Mouse (Mus musculus): Measurements from ENCODE around the gene Slc46a1. TPM values are rescaled to one million over a fixed set of nuclear protein-coding genes. Genes with fewer than 3 reads are reported as not detected.

Slc46a1 gene
- polyA plus RNA-seq (2017; shearing (Covaris generic)), result 1 to 10 TPM; 2.6 to 3.1 TPM

DNA sequence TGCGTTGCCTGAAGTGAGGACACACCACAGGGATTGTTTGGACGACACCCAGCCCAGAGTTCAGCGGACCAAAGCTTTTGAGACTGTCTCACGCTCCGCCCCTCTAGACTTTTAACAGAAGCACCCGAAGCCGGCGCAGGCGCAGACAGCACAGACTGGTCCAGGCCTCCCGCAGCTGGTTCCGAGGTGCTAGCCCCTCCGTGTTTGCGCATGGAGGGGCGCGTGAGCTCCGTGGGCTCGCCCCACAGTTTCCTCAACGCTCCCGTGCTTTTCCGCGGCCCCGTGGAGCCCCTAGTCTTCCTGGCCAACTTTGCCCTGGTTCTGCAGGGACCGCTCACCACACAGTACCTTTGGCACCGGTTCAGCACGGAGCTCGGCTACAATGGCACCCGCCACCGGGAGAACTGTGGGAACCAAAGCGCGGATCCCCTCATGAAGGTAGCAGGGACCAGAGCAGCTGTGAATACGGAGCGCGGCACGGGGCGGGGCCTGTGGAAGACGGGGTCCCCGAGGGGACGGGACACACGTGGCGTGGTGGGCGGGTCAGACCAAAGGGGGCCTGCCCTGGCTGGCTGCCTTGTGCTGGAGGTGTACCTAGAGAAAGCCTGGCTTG is at the start of gene Slc46a1:
Gene Slc46a1, plus strand, starts transcription at position 130 of the 613 bp plus-strand sequence.

DNA sequence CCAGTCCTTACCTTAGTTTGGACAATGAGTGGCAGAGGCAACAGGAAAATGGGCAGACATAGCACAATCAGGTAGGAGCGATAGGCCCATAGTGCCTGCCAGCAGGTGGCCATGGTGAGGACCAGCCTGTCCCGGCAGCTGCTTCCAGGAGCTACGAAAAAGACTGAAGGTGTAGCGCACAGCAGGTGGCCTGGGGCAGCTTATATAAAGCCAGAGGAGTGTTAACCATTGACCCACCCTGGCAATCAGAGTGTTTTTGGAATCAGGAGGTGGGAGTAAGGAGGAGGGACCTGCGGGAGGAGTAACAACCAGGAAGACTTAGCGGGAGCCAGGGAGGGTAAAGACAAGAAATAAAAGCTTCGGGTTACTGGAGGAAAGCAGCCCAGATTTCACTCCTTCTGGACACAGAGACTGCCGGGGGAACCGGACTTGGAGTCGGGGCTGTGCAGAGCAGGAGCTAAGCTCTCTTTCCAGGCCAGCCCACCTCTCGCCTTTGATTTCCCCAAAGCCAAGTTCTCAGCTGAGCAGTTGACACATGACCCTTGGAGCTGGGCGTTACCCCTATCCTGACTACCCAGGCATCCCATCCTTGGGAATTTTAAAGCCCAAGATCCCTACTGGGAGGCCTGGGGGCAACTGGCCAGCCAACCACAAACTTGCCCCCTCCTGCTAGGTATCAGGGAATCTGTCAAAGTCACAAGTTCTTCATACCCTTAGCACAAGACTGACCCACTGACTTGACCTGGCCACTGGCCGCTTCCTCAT is 43.3 kb upstream of the Slc46a1 start, which contains the start of gene Slc13a2:
Gene Slc13a2, minus strand, starts transcription at position 163 of the 765 bp plus-strand sequence.

GRCm38 (mm10) chr11:78497544-78498522 is 32.3 kb downstream of the Slc46a1 start, which contains the start of gene Sarm1:
Gene Sarm1, minus strand, starts transcription at chr11:78497754.

DNA sequence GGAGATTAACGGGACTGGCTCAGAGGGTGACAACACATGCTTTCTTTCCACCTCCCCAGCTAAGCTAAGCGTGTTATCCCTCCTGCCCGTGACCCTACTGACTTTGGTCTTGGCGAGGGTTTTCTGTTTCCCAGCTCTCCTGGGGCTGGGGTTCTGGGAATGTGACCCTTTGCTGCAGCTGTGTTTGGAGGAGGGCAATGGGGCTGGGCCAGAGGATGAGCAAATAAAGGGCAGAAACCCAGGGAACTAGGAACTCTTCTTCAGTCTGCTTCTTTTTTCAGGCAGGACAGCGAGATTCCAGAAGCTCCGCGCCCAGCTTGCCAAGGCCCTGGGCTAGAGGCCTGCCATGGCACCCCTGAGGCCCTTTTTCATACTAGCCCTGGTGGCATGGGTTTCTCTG is 33.5 kb downstream of the Slc46a1 start, which contains the start of gene Vtn:
Gene Vtn, plus strand, starts transcription at position 88 of the 400 bp plus-strand sequence.

GRCm38 (mm10) chr11:78502909-78503650 is 37.6 kb downstream of the Slc46a1 start, which contains the start of gene Sebox:
Gene Sebox, plus strand, starts transcription at chr11:78503447.

DNA sequence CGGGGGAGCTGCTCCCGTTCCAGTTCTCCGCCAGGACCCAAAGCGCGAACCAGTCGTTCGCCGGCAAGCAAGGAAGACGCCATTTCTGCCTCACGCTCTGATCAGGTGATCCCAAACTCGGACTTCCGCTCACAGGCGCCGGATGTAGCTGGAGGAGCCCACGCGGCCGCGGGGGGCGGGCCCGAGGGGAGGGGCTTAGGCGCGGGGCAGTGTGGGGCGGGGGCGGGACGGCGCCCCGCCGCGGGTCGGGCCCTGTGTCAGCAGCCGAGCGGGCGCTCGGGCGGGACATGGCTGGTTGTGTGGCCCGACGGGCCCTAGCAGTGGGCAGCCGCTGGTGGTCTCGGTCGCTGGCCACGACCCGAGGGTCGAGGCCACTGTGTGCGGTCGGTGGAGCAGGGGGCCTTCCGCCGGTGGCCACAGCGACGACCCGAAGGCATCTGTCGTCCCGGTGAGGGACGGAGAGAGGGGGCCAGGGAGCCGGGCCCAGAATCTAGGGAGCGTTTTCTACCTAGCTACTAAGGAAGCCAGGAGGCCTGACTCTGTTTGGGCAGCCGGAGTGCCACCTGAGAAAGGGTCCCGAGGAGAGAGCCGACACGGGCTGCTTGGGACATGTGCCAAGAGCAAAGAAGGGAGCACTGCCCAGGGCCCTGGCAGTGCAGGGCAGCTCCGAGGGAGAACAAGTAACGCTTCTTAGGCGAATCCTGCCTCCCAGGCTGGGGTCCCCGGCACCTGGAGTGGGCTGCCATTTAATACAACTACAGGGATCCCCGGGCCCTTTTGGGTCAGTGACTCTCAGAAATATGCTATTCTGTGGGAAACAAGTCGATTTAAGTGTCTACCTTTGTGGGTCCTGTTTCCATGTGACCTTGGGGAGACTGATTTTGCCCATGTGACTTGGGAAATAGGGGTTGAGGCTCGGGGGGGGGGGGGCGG is 46.8 kb downstream of the Slc46a1 start, which contains the start of the genes Tmem199 and Poldip2:
Gene Tmem199, minus strand, starts transcription at position 148 of the 933 bp plus-strand sequence.
Gene Poldip2, plus strand, starts transcription at position 169 of the 933 bp plus-strand sequence.

Other genes with a start within 250 kb of the Slc46a1 start
- gene Sdf2, start 220.0 kb upstream of the Slc46a1 start, polyA plus RNA-seq (2017; shearing (Covaris generic)), result 100 to 1,000 TPM in 1 of 2 experiments, 10 to 100 TPM in 1; 85.9 to 108 TPM
- 10 to 100 TPM; 35.7 to 38.9 TPM for gene Supt6, start 219.7 kb upstream of the Slc46a1 start, polyA plus RNA-seq (2017; shearing (Covaris generic))
- gene 2610507B11Rik, start 203.9 kb upstream of the Slc46a1 start, polyA plus RNA-seq (2017; shearing (Covaris generic)), result 10 to 100 TPM; 70.9 to 82.1 TPM
- gene BC030499, start 174.9 kb upstream of the Slc46a1 start, polyA plus RNA-seq (2017; shearing (Covaris generic)), result 1 to 10 TPM in 1 of 2 experiments, under 1 TPM in 1; 0.61 to 1.1 TPM
- gene Spag5, start 164.2 kb upstream of the Slc46a1 start, polyA plus RNA-seq (2017; shearing (Covaris generic)), result 1 to 10 TPM; 1.8 to 2.6 TPM
- 10 to 100 TPM in 1 of 2 experiments, 1 to 10 TPM in 1; 4.7 to 11.9 TPM for gene Aldoc, start 142.7 kb upstream of the Slc46a1 start, polyA plus RNA-seq (2017; shearing (Covaris generic))
- 100 to 1,000 TPM in 1 of 2 experiments, 10 to 100 TPM in 1; 97.8 to 113 TPM for gene Pigs, start 137.3 kb upstream of the Slc46a1 start, polyA plus RNA-seq (2017; shearing (Covaris generic))
- gene Unc119, start 122.2 kb upstream of the Slc46a1 start, polyA plus RNA-seq (2017; shearing (Covaris generic)), result 10 to 100 TPM; 58.4 to 82.5 TPM
- gene Foxn1, start 79.1 kb upstream of the Slc46a1 start, polyA plus RNA-seq (2017; shearing (Covaris generic)), result under 1 TPM; 0.30 to 0.45 TPM
- not detected for gene Slc13a2, start 43.5 kb upstream of the Slc46a1 start, polyA plus RNA-seq (2017; shearing (Covaris generic))
- 1 to 10 TPM; 3.5 to 8.3 TPM for gene Sarm1, start 32.1 kb downstream of the Slc46a1 start, polyA plus RNA-seq (2017; shearing (Covaris generic))
- 1 to 10 TPM in 1 of 2 experiments, not detected in 1; 7.0 TPM for gene Vtn, start 33.4 kb downstream of the Slc46a1 start, polyA plus RNA-seq (2017; shearing (Covaris generic))
- under 1 TPM in 1 of 2 experiments, not detected in 1; 0.28 TPM for gene Sebox, start 37.8 kb downstream of the Slc46a1 start, polyA plus RNA-seq (2017; shearing (Covaris generic))
- 10 to 100 TPM; 25.5 to 38.7 TPM for gene Tmem199, start 46.5 kb downstream of the Slc46a1 start, polyA plus RNA-seq (2017; shearing (Covaris generic))
- 10 to 100 TPM; 38.5 to 41.9 TPM for gene Poldip2, start 46.5 kb downstream of the Slc46a1 start, polyA plus RNA-seq (2017; shearing (Covaris generic))
- gene Tnfaip1, start 70.6 kb downstream of the Slc46a1 start, polyA plus RNA-seq (2017; shearing (Covaris generic)), result 10 to 100 TPM; 14.9 to 16.2 TPM
- 100 to 1,000 TPM in 1 of 2 experiments, 10 to 100 TPM in 1; 74.9 to 107 TPM for gene Ift20, start 70.7 kb downstream of the Slc46a1 start, polyA plus RNA-seq (2017; shearing (Covaris generic))
- gene Tmem97, start 85.1 kb downstream of the Slc46a1 start, polyA plus RNA-seq (2017; shearing (Covaris generic)), result 10 to 100 TPM in 1 of 2 experiments, 1 to 10 TPM in 1; 9.5 to 14.8 TPM
- gene Nlk, start 231.7 kb downstream of the Slc46a1 start, polyA plus RNA-seq (2017; shearing (Covaris generic)), result 10 to 100 TPM; 10.0 to 11.1 TPM